Mouse (Mus musculus): ENCODE results near the gene Aco2. TPM values are rescaled to one million over a fixed set of nuclear protein-coding genes. Genes with fewer than 3 reads are reported as not detected.

Gene Aco2
- total and polyA plus RNA-seq, 2 experiments = 127 to 170 TPM

GRCm38 (mm10) chr15:81927741-81928140, 55.6 kb downstream of the Aco2 start:
- DNase-seq (ENCODE audit: extremely low read depth, low read depth, low spot score) = peak; percentile 91
- peaks cover 9% of the 10 kb centered on the region; the same call in 1 of the 2 replicates for H3K4me1 ChIP-seq (ENCODE audit: control insufficient read depth, insufficient read depth, low read length)
- 12% methylated on average over 4 of the region's 4 CpGs for WGBS
- TF ChIP-seq POLR2A (IDR thresholded peaks at IDR 0.05; ENCODE audit: extremely low read depth, insufficient read depth, low read length) (no peak), CTCF (IDR thresholded peaks at IDR 0.05; ENCODE audit: low read depth, low read length) (0 out of 2 replicates have a peak, but pooled peaks have one; percentile 8)
- no peaks in the 10 kb centered on the region for H3K36me3 ChIP-seq (ENCODE audit: control insufficient read depth, insufficient read depth, low read length)
- no peak overlapping the region for H3K4me3 ChIP-seq (ENCODE audit: insufficient read depth, low read depth, low read length)
- H3K27me3 ChIP-seq (ENCODE audit: control insufficient read depth, insufficient read depth, low read length) = no peaks in the 10 kb centered on the region
- peaks cover 2% of the 10 kb centered on the region; the same call in 1 of the 2 replicates for H3K79me2 ChIP-seq (ENCODE audit: control insufficient read depth, insufficient read depth, low read length)
- H3K9ac ChIP-seq (ENCODE audit: low read depth, low read length) = no peak overlapping the region
- peak overlapping the region; percentile 8; the same call in 1 of the 2 replicates for H3K27ac ChIP-seq (replicated peaks; ENCODE audit: insufficient read depth, low read depth, low read length)

- WGBS = 7% methylated on average over 11 of the region's 11 CpGs
- H3K4me3 ChIP-seq (ENCODE audit: insufficient read depth, low read depth, low read length) = no peak overlapping the region
- peak; percentile 75 for DNase-seq (ENCODE audit: extremely low read depth, low read depth, low spot score)
- H3K36me3 ChIP-seq (ENCODE audit: control insufficient read depth, insufficient read depth, low read length) = no peaks in the 10 kb centered on the region
- H3K4me1 ChIP-seq (ENCODE audit: control insufficient read depth, insufficient read depth, low read length) = peaks cover 9% of the 10 kb centered on the region; the same call in 1 of the 2 replicates
- H3K27me3 ChIP-seq (ENCODE audit: control insufficient read depth, insufficient read depth, low read length) = no peaks in the 10 kb centered on the region
- TF ChIP-seq POLR2A (IDR thresholded peaks at IDR 0.05; ENCODE audit: extremely low read depth, insufficient read depth, low read length) (no peak), CTCF (IDR thresholded peaks at IDR 0.05; ENCODE audit: low read depth, low read length) (no peak)
- H3K27ac ChIP-seq (replicated peaks; ENCODE audit: insufficient read depth, low read depth, low read length) = peak overlapping the region; percentile 69
- H3K9ac ChIP-seq (ENCODE audit: low read depth, low read length) = peak overlapping the region; percentile 4; the same call in 1 of the 2 replicates
- H3K79me2 ChIP-seq (ENCODE audit: control insufficient read depth, insufficient read depth, low read length) = peaks cover 2% of the 10 kb centered on the region; the same call in 1 of the 2 replicates
Observed at GRCm38 (mm10) chr15:81928277-81928676, 56.2 kb downstream of the Aco2 start.

GRCm38 (mm10) chr15:81932951-81933470, 60.9 kb downstream of the Aco2 start:
- H3K4me3 ChIP-seq (ENCODE audit: insufficient read depth, low read depth, low read length) = no peak overlapping the region
- peaks cover 4% of the 10 kb centered on the region; the same call in 1 of the 2 replicates for H3K4me1 ChIP-seq (ENCODE audit: control insufficient read depth, insufficient read depth, low read length)
- H3K27ac ChIP-seq (replicated peaks; ENCODE audit: insufficient read depth, low read depth, low read length) = no peak overlapping the region
- no peak overlapping the region for H3K9ac ChIP-seq (ENCODE audit: low read depth, low read length)
- no peaks in the 10 kb centered on the region for H3K79me2 ChIP-seq (ENCODE audit: control insufficient read depth, insufficient read depth, low read length)
- no peak for TF ChIP-seq CTCF (IDR thresholded peaks at IDR 0.05; ENCODE audit: low read depth, low read length)
- TF ChIP-seq POLR2A (IDR thresholded peaks at IDR 0.05; ENCODE audit: extremely low read depth, insufficient read depth, low read length) = no peak
- 60% methylated on average over 12 of the region's 12 CpGs for WGBS
- H3K36me3 ChIP-seq (ENCODE audit: control insufficient read depth, insufficient read depth, low read length) = no peaks in the 10 kb centered on the region
- no peak for DNase-seq (ENCODE audit: extremely low read depth, low read depth, low spot score)
- H3K27me3 ChIP-seq (ENCODE audit: control insufficient read depth, insufficient read depth, low read length) = no peaks in the 10 kb centered on the region

- H3K4me3 ChIP-seq (ENCODE audit: insufficient read depth, low read depth, low read length) = no peak overlapping the region
- H3K79me2 ChIP-seq (ENCODE audit: control insufficient read depth, insufficient read depth, low read length) = no peaks in the 10 kb centered on the region
- no peaks in the 10 kb centered on the region for H3K4me1 ChIP-seq (ENCODE audit: control insufficient read depth, insufficient read depth, low read length)
- no peak overlapping the region for H3K9ac ChIP-seq (ENCODE audit: low read depth, low read length)
- H3K36me3 ChIP-seq (ENCODE audit: control insufficient read depth, insufficient read depth, low read length) = no peaks in the 10 kb centered on the region
- no peak overlapping the region for H3K27ac ChIP-seq (replicated peaks; ENCODE audit: insufficient read depth, low read depth, low read length)
- 100% methylated on average over 1 of the region's 1 CpGs for WGBS
- TF ChIP-seq POLR2A (IDR thresholded peaks at IDR 0.05; ENCODE audit: extremely low read depth, insufficient read depth, low read length) = no peak
- no peak for TF ChIP-seq CTCF (IDR thresholded peaks at IDR 0.05; ENCODE audit: low read depth, low read length)
- DNase-seq (ENCODE audit: extremely low read depth, low read depth, low spot score) = no peak
- H3K27me3 ChIP-seq (ENCODE audit: control insufficient read depth, insufficient read depth, low read length) = no peaks in the 10 kb centered on the region
Observed at GRCm38 (mm10) chr15:81933986-81934385, 61.9 kb downstream of the Aco2 start.

GRCm38 (mm10) chr15:81935869-81936637, 63.9 kb downstream of the Aco2 start:
- WGBS = 67% methylated on average over 7 of the region's 7 CpGs
- Histone ChIP-seq H3K4me3 (ENCODE audit: insufficient read depth, low read depth, low read length) (no peak overlapping the region; the same call in 1 of the 2 replicates), H3K27ac (replicated peaks; ENCODE audit: insufficient read depth, low read depth, low read length) (no peak overlapping the region), H3K36me3 (ENCODE audit: control insufficient read depth, insufficient read depth, low read length) (no peaks in the 10 kb centered on the region), H3K27me3 (ENCODE audit: control insufficient read depth, insufficient read depth, low read length) (no peaks in the 10 kb centered on the region), H3K4me1 (ENCODE audit: control insufficient read depth, insufficient read depth, low read length) (no peaks in the 10 kb centered on the region), H3K9ac (ENCODE audit: low read depth, low read length) (no peak overlapping the region), H3K79me2 (ENCODE audit: control insufficient read depth, insufficient read depth, low read length) (no peaks in the 10 kb centered on the region)
- no peak for DNase-seq (ENCODE audit: extremely low read depth, low read depth, low spot score)
- no peak for TF ChIP-seq POLR2A (IDR thresholded peaks at IDR 0.05; ENCODE audit: extremely low read depth, insufficient read depth, low read length)
- TF ChIP-seq CTCF (IDR thresholded peaks at IDR 0.05; ENCODE audit: low read depth, low read length) = no peak
